Mouse (Mus musculus): Measurements from ENCODE around the gene Gm6583. TPM values are rescaled to one million over a fixed set of nuclear protein-coding genes. Genes with fewer than 3 reads are reported as not detected.

Gm6583 gene
- not detected in 2 replicates for polyA plus RNA-seq (2021; fragmentation: Nextera tagmentation)
- long read RNA-seq, experiment 1: 0 reads
- long read RNA-seq, experiment 2: 0 reads

DNA sequence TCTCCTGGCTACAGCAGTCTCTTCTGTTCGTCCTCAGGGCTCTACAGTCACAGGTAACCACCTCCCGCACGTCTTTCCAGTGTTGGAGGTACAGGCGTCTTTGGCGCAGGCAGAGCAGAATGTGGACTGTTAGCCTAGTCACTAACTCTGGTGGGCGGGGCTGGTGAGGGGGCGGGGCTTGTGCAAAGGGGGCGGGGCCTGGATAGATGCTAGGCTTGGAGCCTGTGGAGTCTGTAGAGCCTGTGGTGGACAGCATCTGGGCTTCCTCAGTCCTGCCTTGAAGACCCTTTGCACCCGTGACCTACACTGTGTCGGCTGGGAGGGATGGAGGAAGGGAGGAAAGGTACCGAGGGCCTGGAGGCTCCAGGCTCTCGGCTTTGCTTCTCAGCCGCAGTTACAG is at the start of gene Gm6583:
Gene Gm6583 (minus strand): TSS at position 124 of the 400 bp plus-strand sequence.

DNA sequence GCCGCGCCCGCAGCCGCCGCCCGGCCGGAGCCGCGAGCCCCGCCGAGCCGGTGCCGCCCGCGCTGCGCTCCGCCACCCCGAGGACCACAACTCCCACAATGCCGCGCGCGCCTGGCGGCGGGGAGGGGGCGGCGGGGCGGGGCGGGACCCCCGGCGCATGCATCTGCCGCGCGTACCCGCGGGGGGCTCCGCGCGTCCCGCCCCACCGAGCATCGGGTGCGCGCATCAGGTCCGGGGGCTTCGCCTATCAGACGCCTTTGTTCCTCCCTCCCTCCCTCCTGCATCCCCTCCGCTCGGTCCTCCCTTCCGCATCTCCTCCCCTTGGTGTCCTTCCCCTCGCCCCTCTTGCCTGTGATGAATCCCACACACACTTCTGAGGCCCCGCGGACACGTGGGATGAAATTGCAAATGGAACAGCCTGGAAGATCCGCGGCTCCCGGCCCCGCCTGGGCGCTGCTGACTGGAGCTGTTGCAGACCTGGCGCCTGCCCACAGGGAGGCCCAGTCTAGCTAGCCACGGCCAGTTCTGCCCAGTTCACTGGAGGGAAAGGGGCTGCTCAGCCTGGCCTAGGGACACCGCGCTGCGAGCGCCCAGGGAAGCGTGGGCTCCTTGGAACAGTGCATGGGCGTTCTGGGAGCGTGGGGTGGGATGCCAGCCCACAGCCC is 39.1 kb upstream of the Gm6583 start, which contains the start of gene Asphd2:
Gene Asphd2 (minus strand): TSS at position 88 of the 665 bp plus-strand sequence.

DNA sequence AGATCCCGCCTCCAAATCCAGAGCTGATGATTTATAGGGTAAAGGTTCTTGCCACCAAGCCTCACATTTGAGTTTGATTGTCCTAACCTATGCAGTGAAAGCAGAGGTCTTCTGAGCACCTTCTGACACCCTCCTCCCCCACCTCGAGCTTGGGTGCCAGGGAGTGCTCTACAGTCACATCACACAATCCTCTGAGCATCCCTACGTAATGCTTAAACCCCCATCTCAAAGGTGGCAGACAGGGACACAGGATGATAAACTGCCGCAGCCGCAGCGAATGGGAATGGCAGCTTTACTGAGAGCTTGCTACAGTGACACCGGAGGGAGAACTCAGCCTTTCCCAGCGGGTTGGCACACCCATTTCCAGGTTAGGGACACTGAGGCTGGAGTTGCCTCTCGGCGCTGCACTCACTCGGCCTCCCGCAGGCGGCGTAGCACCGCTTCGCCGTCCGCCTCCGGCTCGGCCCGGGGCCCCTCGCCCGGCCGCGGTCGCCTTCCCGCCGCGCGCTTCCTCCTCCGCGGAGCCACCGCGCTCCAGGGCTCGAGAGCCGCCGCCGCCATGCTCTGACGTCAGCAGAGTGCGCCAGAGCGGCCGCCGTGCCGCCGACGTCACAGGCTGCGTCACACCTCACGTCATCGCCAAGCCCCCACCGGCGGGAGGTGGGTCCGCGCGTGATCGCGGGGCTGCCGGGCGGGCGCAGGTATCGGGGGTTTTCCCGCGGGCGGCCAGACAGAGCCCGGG is 13.2 kb downstream of the Gm6583 start, which contains the start of the genes Srrd and Hps4:
Gene Srrd (minus strand): TSS at position 578 of the 742 bp plus-strand sequence.
Gene Hps4 (plus strand): TSS at position 621 of the 742 bp plus-strand sequence.

DNA sequence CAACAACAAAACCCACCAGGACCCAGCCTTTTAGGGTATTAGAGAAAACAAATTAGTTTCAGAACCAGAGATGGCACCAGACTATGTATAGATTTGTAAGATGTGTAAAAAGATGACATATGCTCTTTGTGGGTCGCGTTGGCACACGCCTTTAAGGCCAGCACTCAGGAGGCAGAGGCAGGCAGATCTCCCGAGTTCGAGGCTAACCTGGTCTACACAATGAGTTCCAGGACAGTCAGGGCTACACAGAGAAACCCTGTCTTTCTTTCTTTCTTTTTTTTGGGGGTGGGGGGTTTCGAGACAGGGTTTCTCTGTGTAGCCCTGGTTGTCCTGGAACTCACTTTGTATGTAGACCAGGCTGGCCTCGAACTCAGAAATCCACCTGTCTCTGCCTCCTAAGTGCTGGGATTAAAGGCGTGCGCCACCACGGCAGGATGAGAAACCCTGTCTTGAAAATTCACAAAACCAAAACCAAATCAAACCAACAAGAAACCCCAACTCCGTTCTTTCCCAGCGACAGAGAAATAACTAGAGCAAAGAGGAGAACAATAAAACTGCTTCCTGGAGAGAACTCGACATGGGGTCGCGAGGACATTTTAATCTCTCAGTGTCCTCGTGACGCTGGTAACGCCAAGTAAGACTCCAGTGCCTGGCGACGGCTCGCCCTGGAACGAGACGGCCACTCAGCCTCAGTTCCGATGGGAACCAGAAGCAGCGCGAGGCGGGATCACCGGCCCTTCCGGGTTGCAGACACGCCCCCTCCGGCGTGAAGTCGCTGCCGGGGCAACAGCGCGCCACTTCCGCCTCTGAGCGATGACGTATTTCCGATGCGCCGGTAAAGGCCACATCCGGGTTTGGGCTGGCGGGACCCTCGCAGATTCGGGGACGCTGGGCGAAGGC is 30.0 kb downstream of the Gm6583 start, which contains the start of gene Tfip11:
Gene Tfip11 (plus strand): TSS at position 813 of the 900 bp plus-strand sequence.

Other genes with a start within 250 kb of the Gm6583 start
- 4.2 and 5.5 TPM in 2 replicates for gene Cryba4, start 103.5 kb downstream of the Gm6583 start, polyA plus RNA-seq (2021; fragmentation: Nextera tagmentation)
- gene Crybb1, start 100.2 kb downstream of the Gm6583 start, polyA plus RNA-seq (2021; fragmentation: Nextera tagmentation): 12.4 and 14.7 TPM in 2 replicates
- gene Tpst2, start 79.3 kb downstream of the Gm6583 start, polyA plus RNA-seq (2021; fragmentation: Nextera tagmentation): 54.3 and 63.0 TPM in 2 replicates
- 17.1 and 18.7 TPM in 2 replicates for gene Tfip11, start 29.7 kb downstream of the Gm6583 start, polyA plus RNA-seq (2021; fragmentation: Nextera tagmentation)
- gene Srrd, start 13.0 kb downstream of the Gm6583 start, polyA plus RNA-seq (2021; fragmentation: Nextera tagmentation): 5.6 and 41.5 TPM in 2 replicates
- gene Hps4, start 12.9 kb downstream of the Gm6583 start, polyA plus RNA-seq (2021; fragmentation: Nextera tagmentation): 9.6 and 13.0 TPM in 2 replicates
- gene Asphd2, start 38.8 kb upstream of the Gm6583 start, polyA plus RNA-seq (2021; fragmentation: Nextera tagmentation): 47.1 and 92.3 TPM in 2 replicates
- not detected in 2 replicates for gene Gm6588, start 93.4 kb upstream of the Gm6583 start, polyA plus RNA-seq (2021; fragmentation: Nextera tagmentation)
- gene Sez6l, start 221.2 kb upstream of the Gm6583 start, polyA plus RNA-seq (2021; fragmentation: Nextera tagmentation): 29.6 and 34.6 TPM in 2 replicates

Measured in left cerebral cortex, adult 6 months (tissue).